Mouse (Mus musculus) kidney, postnatal 36 days (tissue): ENCODE measurements around the gene 4930404H24Rik.

Source experiments
- DNase-seq, 2 experiments: peaks; one replicate each; pipeline ENCODE4 v3.0.0; 2021 to 2022; ENCODE audit warnings: mixed read lengths in 2 of 2

Gene 4930404H24Rik

DNA sequence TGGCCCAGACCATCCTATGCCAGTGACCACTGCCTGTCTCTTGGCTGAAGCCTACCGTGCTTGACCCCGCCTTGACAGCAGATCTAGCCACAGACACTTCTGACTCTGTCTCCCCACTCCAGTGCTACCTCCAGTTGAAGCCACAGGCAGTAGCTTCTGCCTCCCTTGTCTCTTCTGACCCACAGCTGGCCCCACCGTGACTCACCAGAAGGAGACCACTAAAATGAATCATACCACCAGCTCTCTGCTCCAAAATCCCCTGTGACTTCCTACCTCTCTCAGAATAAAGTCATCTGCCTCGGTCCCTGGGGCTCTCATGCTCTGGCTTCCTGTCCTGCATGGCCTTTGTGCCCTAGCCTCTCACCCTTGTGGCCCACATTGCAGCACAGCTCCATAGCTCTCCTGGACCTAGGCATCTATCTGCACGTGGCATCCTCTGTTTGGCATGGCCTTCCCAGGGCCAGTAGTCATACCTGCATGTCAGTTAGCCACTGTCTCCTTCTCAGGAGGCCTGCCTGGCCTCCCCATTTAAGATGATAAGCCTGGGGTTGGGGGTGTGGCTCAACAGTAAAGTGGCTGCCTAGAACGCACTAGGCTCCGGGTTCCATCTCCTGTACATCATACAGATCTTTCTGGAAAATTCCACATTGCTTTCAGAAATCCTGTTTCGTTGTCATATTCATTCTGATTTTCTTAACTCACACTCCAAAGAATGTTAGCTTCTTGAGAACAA lies 50.5 kb downstream of the 4930404H24Rik start:
- no peak for DNase-seq
